Mouse (Mus musculus) G1E (cell line): Measurements from ENCODE around the gene Trak1.

Source experiments
- CTCF ChIP-seq: IDR thresholded peaks from 2 replicates; pipeline ENCODE4 v1.5.1; 2012; ENCODE audit warnings: low read depth, low read length, inconsistent platforms, mixed read lengths
- GATA1 ChIP-seq: IDR thresholded peaks from 2 replicates; pipeline ENCODE4 v1.6.1; 2012; ENCODE audit warnings: borderline replicate concordance, low read length, inconsistent platforms, mixed read lengths
- POLR2AphosphoS5 ChIP-seq: IDR thresholded peaks from 2 replicates; pipeline ENCODE4 v1.6.1; 2012; ENCODE audit warnings: low read depth, low read length, inconsistent platforms; ENCODE audit not compliant: insufficient replicate concordance
- TAL1 ChIP-seq: conservative IDR thresholded peaks from 2 replicates; pipeline ENCODE4 v1.6.1; 2012; ENCODE audit warnings: low read depth, low read length, inconsistent platforms, mixed read lengths

DNA sequence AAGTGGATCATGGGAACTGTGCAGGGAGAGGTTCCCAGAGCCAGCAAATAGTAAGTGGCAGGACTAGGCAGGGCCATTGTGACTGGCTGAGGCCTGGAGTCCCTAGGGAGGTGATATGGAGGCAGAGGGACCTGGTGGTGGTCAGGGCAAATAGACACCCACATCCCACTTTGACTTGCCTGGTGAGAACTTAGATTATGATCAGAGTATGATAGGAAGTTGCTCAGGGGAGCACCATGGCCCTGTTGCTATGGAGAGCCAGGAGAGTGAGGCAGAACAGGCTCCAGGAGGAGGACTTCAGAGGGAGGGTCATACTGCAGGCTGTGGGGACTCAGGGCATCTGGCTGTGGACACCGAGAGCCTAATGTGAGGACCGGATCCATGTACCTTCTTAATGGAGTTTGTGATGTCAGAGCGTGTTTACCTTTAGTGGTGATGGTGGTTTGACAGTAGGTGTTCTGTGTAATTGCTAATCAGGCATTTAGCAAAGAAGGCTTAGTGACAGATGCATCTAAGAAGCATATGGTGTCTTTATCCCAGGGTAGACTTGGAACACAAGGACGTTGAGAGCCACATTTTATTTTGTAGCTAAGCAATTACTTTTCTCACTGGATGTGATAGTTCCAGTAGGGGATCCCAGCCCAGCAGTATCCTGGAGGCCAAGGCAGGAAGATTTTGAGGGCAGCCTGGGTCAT, 18.7 kb downstream of the Trak1 start:
- TF ChIP-seq CTCF (no peak), POLR2AphosphoS5 (no peak), GATA1 (no peak), TAL1 (no peak)
